Mouse (Mus musculus): ENCODE measurements around the gene Retreg3.

DNA sequence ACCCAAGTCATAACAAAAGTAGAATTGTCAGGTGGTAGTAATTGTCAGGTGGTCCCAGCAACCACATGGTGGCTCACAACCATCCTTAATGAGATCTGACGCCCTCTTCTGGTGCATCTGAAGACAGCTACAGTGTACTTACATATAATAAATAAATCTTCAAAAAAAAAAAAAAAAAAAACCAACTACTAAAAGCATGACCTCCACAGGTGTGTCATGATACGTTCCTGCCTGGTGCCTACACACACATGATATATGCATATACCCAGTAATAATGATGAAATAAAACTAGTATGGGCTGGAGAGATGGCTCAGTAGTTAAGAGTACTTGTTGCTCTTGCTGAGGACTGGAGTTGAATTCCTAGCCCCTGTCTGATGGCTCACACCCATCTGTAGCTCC lies 31.4 kb upstream of the Retreg3 start:
- TF ChIP-seq CTCF (IDR thresholded peaks at IDR 0.05; ENCODE audit: borderline replicate concordance, extremely low read depth, insufficient read depth, insufficient read length), result no peak
- TF ChIP-seq POLR2A (IDR thresholded peaks at IDR 0.05; ENCODE audit: borderline replicate concordance, extremely low read depth, insufficient read depth, insufficient read length, poor library complexity, severe bottlenecking), result no peak
